Mouse (Mus musculus) heart, postnatal 4 days (tissue): ENCODE measurements at regions not wholly inside any gene's neighbourhood (a gene's known extent, or its start where the extent isn't known, plus 50 kb on each side); places are given as distances from the start of the nearest gene placed in this dataset.
A peak's percentile ranks its signal among the peaks of the same experiment; 100 is the strongest.

Experiments
- DNase-seq: peaks from one replicate; pipeline ENCODE4 v3.0.0; 2021

- DNase-seq: peak; percentile 9
Measured at GRCm38 (mm10) chr13:61710823-61711222, 140.9 kb upstream of the Cts3 start.

- no peak for DNase-seq
Measured at GRCm38 (mm10) chr13:61665729-61666128, 95.8 kb upstream of the Cts3 start.
